11 mouse cellular contexts compared by ENCODE assay signal in the genomic region with DNA sequence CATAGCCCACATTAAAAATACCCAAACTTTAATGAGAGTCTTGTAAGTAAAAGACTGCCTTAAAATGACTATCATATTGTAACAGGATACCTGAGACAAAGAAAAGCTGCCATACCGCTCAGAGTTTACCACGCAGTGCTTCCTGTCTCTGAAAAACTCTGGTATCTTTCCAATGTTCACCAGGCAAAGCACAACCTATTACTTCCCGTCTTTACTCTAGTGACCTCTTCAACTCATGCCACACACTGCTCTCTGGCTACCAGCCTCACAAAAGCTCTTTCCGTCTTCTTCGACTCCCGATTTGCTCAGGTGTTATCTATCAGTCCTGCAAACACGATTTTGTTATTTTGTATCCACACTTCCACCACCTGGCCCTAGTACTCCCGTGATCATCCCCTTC. TPM values are rescaled to one million over a fixed set of nuclear protein-coding genes. Genes with fewer than 3 reads are reported as not detected.
DNase-seq lines count a peak whose midpoint lies in the region; ATAC-seq lines count a peak whose summit lies in the region.
"Had no signal": no experiment of that assay in that cellular context is flagged by ENCODE, and none has a peak within 500 bp of the region (broad histone marks: within the 10 kb centered on the region; RNA-seq: fewer than 3 reads in every experiment).

No protein-coding gene starts in this region.

- H3K27me3 ChIP-seq in erythroblast, embryonic 14.5 days (ENCODE audit: control insufficient read depth), result no peaks in the 10 kb centered on the region
- H3K27me3 ChIP-seq in lung, embryonic 15.5 days, result no peaks in the 10 kb centered on the region
- H3K27me3 ChIP-seq in embryonic facial prominence, embryonic 14.5 days (replicated peaks; ENCODE audit: control insufficient read depth, insufficient read depth, low read length), result no peaks in the 10 kb centered on the region
- H3K27me3 ChIP-seq in megakaryocyte, embryonic 14.5 days (replicated peaks), result no peaks in the 10 kb centered on the region
- no peaks in the 10 kb centered on the region for H3K27me3 ChIP-seq in forebrain, embryonic 11.5 days (ENCODE audit: control insufficient read depth, insufficient read depth, low read length)
- H3K27me3 ChIP-seq: midbrain, embryonic 12.5 days had no signal

- 31% methylated on average over 8 of the region's 8 CpGs for WGBS in lung, embryonic 15.5 days
- WGBS in embryonic facial prominence, embryonic 14.5 days, result 42% methylated on average over 8 of the region's 8 CpGs
- WGBS in forebrain, embryonic 11.5 days, result 72% methylated on average over 8 of the region's 8 CpGs

- no peak for ATAC-seq in erythroblast, adult 5-6 weeks (replicated peaks; ENCODE audit: low FRiP score, poor library complexity, severe bottlenecking)
- ATAC-seq in lung, embryonic 15.5 days (ENCODE audit: borderline replicate concordance, extremely low read depth, low FRiP score, low TSS enrichment), result no peak
- no peak for ATAC-seq in embryonic facial prominence, embryonic 14.5 days (ENCODE audit: low read depth)
- no peak for ATAC-seq in forebrain, embryonic 11.5 days (replicated peaks; ENCODE audit: low FRiP score)

- H3K4me2 ChIP-seq in lung, embryonic 15.5 days, result peak overlapping the region; percentile 6; the same call in 1 of the 2 replicates
- peak overlapping the region; percentile 5; the same call in 1 of the 2 replicates for H3K4me2 ChIP-seq in embryonic facial prominence, embryonic 14.5 days (ENCODE audit: low read depth, low read length)
- no peak overlapping the region for H3K4me2 ChIP-seq in forebrain, embryonic 11.5 days (ENCODE audit: low read depth, low read length, severe bottlenecking)
- H3K4me2 ChIP-seq: midbrain, embryonic 12.5 days had no signal

- H3K9me3 ChIP-seq in erythroblast, embryonic 14.5 days (ENCODE audit: control insufficient read depth, low read length), result no peaks in the 10 kb centered on the region
- no peaks in the 10 kb centered on the region for H3K9me3 ChIP-seq in lung, embryonic 15.5 days
- no peaks in the 10 kb centered on the region for H3K9me3 ChIP-seq in embryonic facial prominence, embryonic 14.5 days (ENCODE audit: control insufficient read depth, low read length)
- H3K9me3 ChIP-seq in megakaryocyte, embryonic 14.5 days, result no peaks in the 10 kb centered on the region
- no peaks in the 10 kb centered on the region for H3K9me3 ChIP-seq in forebrain, embryonic 11.5 days (ENCODE audit: control insufficient read depth, low read length)
- H3K9me3 ChIP-seq: midbrain, embryonic 12.5 days had no signal

- H3K4me3 ChIP-seq in erythroblast, embryonic 14.5 days (replicated peaks), result peak overlapping the region; percentile 93
- peak overlapping the region; percentile 6; the same call in 1 of the 2 replicates for H3K4me3 ChIP-seq in lung, embryonic 15.5 days
- H3K4me3 ChIP-seq in embryonic facial prominence, embryonic 14.5 days (ENCODE audit: low read depth, low read length), result no peak overlapping the region
- H3K4me3 ChIP-seq in megakaryocyte, embryonic 14.5 days (replicated peaks), result peak overlapping the region; percentile 86
- no peak overlapping the region for H3K4me3 ChIP-seq in forebrain, embryonic 11.5 days (ENCODE audit: low read depth, low read length)
- H3K4me3 ChIP-seq: midbrain, embryonic 12.5 days had no signal

- DNase-seq in lung, postnatal 25 days (ENCODE audit: low spot score), result no peak
- peak; percentile 12 for DNase-seq in embryonic facial prominence, embryonic 14.5 days (ENCODE audit: low spot score)
- no peak for DNase-seq in right cerebral cortex, postnatal 4 days
- DNase-seq in forebrain, embryonic 11.5 days (ENCODE audit: low spot score), result no peak
- DNase-seq: gastrocnemius, postnatal 10 days; kidney, adult 2 months had no signal

- H3K27ac ChIP-seq in lung, embryonic 15.5 days, result no peak overlapping the region
- no peak overlapping the region for H3K27ac ChIP-seq in embryonic facial prominence, embryonic 14.5 days (replicated peaks; ENCODE audit: low read depth, low read length)
- no peak overlapping the region for H3K27ac ChIP-seq in forebrain, embryonic 11.5 days (ENCODE audit: low read depth, low read length)
- H3K27ac ChIP-seq: midbrain, embryonic 12.5 days had no signal

- H3K9ac ChIP-seq in lung, embryonic 15.5 days, result no peak overlapping the region
- H3K9ac ChIP-seq in embryonic facial prominence, embryonic 14.5 days (ENCODE audit: low read depth, low read length), result no peak overlapping the region
- H3K9ac ChIP-seq in forebrain, embryonic 11.5 days (ENCODE audit: low read length), result no peak overlapping the region
- H3K9ac ChIP-seq: midbrain, embryonic 12.5 days had no signal

- peaks cover 75% of the 10 kb centered on the region for H3K4me1 ChIP-seq in erythroblast, embryonic 14.5 days (ENCODE audit: control insufficient read depth)
- peaks cover 24% of the 10 kb centered on the region for H3K4me1 ChIP-seq in lung, embryonic 15.5 days
- H3K4me1 ChIP-seq in embryonic facial prominence, embryonic 14.5 days (ENCODE audit: control insufficient read depth, insufficient read depth, low read length), result peaks cover 11% of the 10 kb centered on the region; the same call in 1 of the 2 replicates
- H3K4me1 ChIP-seq in megakaryocyte, embryonic 14.5 days, result peaks cover 70% of the 10 kb centered on the region
- peaks cover 8% of the 10 kb centered on the region; the same call in 1 of the 2 replicates for H3K4me1 ChIP-seq in forebrain, embryonic 11.5 days (replicated peaks; ENCODE audit: control insufficient read depth, insufficient read depth, low read length)

- H3K36me3 ChIP-seq in erythroblast, embryonic 14.5 days (ENCODE audit: control insufficient read depth), result peaks cover 33% of the 10 kb centered on the region
- H3K36me3 ChIP-seq in lung, embryonic 15.5 days, result no peaks in the 10 kb centered on the region
- H3K36me3 ChIP-seq in embryonic facial prominence, embryonic 14.5 days (ENCODE audit: control insufficient read depth, insufficient read depth, low read length), result no peaks in the 10 kb centered on the region
- H3K36me3 ChIP-seq in megakaryocyte, embryonic 14.5 days (replicated peaks; ENCODE audit: low read length), result peaks cover 13% of the 10 kb centered on the region
- H3K36me3 ChIP-seq in forebrain, embryonic 11.5 days (ENCODE audit: control insufficient read depth, insufficient read depth, low read length), result no peaks in the 10 kb centered on the region
- H3K36me3 ChIP-seq: midbrain, embryonic 12.5 days had no signal

RNA-seq across cellular contexts. Expression of a gene that starts 7.4 kb away (rescaled TPM):
- 0.67 and 0.95 TPM in 2 replicates for polyA plus RNA-seq in erythroblast, embryonic 14.5 days (2012)
- total RNA-seq in erythroblast, adult 5-6 weeks (2015; ENCODE audit: low replicate concordance), result 237 and 278 TPM in 2 replicates
- total RNA-seq in erythroblast, adult 5-6 weeks (2017; ENCODE audit: low replicate concordance), result 289 and 306 TPM in 2 replicates
- 99.9 and 103 TPM in 2 replicates for polyA plus RNA-seq in lung, embryonic 15.5 days (2015; fragmentation: Nextera tagmentation; extraction: Ambion mirVana)
- polyA plus RNA-seq in embryonic facial prominence, embryonic 14.5 days (2014; fragmentation: Nextera tagmentation; extraction: Ambion mirVana), result 84.4 and 89.6 TPM in 2 replicates
- polyA plus RNA-seq in megakaryocyte, embryonic 14.5 days (2012; ENCODE audit: insufficient read depth, low replicate concordance), result 1.3 and 2.5 TPM in 2 replicates
- 96.9 and 104 TPM in 2 replicates for polyA plus RNA-seq in forebrain, embryonic 11.5 days (2014; fragmentation: Nextera tagmentation; extraction: Ambion mirVana)

Comparison
In these comparisons a context has a peak if more than half of its experiments do, and no peak if none do; other contexts are left out.
1. H3K4me3 ChIP-seq: peak in erythroblast, embryonic 14.5 days (single experiment), lung, embryonic 15.5 days (single experiment) and megakaryocyte, embryonic 14.5 days (single experiment); none in embryonic facial prominence, embryonic 14.5 days (single experiment) and forebrain, embryonic 11.5 days (single experiment).
2. RNA of a gene that starts 7.4 kb away (polyA plus RNA-seq): 96.9 to 104 TPM in forebrain, embryonic 11.5 days, 99.9 to 103 TPM in lung, embryonic 15.5 days and 84.4 to 89.6 TPM in embryonic facial prominence, embryonic 14.5 days; 1.3 to 2.5 TPM in megakaryocyte, embryonic 14.5 days and 0.67 to 0.95 TPM in erythroblast, embryonic 14.5 days; every median in the first group is over 10 times any median in the second.